Mouse (Mus musculus) thymus, postnatal 10 days (tissue): ENCODE measurements around the gene Vmn1r12.
"Not testable (repeated sequence)": the region's sequence is repeated elsewhere in the genome, so short reads cannot be mapped to it uniquely, and the experiment has no call there.

Experiments used
- DNase-seq, 2 experiments: peaks; one replicate each; pipeline ENCODE4 v3.0.0; 2021; ENCODE audit warnings: low spot score in 2 of 2

Gene Vmn1r12

GRCm38 (mm10) chr6:57156619-57157018 lies at the start of gene Vmn1r12:
Gene Vmn1r12 (plus strand): TSS chr6:57156919.
- no peak for DNase-seq

DNA sequence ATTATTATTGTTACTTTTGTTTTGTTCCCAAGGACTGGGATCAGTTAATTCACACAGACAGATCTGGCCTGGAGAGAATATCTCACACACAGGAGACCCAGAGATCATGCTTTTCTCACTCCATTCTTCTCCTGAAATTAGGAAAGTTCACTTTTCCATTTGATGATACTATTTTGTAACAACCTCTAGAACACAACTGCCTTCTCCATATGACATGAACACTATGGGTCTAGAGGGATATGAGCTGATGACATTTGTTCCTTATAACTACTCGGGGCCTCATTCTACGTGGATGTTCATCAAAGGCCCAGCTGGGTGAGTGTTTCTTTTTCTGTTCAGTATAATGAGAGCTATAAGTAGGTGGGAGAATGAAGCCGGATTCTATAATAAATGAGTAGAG lies 47.6 kb upstream of the Vmn1r12 start, which contains the start of gene Vmn1r10:
Vmn1r10 (plus strand) TSS at position 301 of the 400 bp plus-strand sequence.
- no peak for DNase-seq

GRCm38 (mm10) chr6:57133155-57133554 lies 23.6 kb upstream of the Vmn1r12 start, which contains the start of gene Vmn1r11:
Gene Vmn1r11 (plus strand): TSS chr6:57133455.
- DNase-seq: no peak

GRCm38 (mm10) chr6:57190016-57190415 lies 33.3 kb downstream of the Vmn1r12 start:
- not testable (repeated sequence) for DNase-seq

GRCm38 (mm10) chr6:57202990-57203389 lies 46.3 kb downstream of the Vmn1r12 start, which contains the start of gene Vmn1r13:
Gene Vmn1r13 (plus strand): TSS chr6:57203290.
- DNase-seq: not testable (repeated sequence)
